Mouse (Mus musculus) small intestine, adult 2 months (tissue): ENCODE measurements around the gene Zkscan5.

ENCODE experiments used
- CTCF ChIP-seq: fragments of 200-500 bp; IDR thresholded peaks from 2 replicates; pipeline ENCODE4 v1.5.1; 2012; ENCODE audit warnings: low read depth, mild to moderate bottlenecking, control low read depth, inconsistent platforms, low read length, moderate library complexity, mixed read lengths; ENCODE audit not compliant: insufficient replicate concordance, insufficient read length; ENCODE audit errors: extremely low read depth
- POLR2A ChIP-seq: fragments of 200-500 bp; IDR thresholded peaks from 2 replicates; pipeline ENCODE4 v1.6.1; 2012; ENCODE audit warnings: low read depth, mild to moderate bottlenecking, control low read depth, inconsistent platforms, low read length, moderate library complexity

- TF ChIP-seq POLR2A, result peak; percentile 64; the same call in 1 of the 2 replicates
- TF ChIP-seq CTCF, result no peak
Observed at GRCm38 (mm10) chr5:145201321-145201991, 2.9 kb upstream of the Zkscan5 start, which contains the start of gene Zkscan14.
